Mouse (Mus musculus) kidney, adult 8-10 months (tissue): ENCODE results near the gene Nfkbiz.
"Not testable (repeated sequence)": the region's sequence is repeated elsewhere in the genome, so short reads cannot be mapped to it uniquely, and the experiment has no call there.

ENCODE experiments used
- DNase-seq, 2 experiments: peaks; one replicate each; pipeline ENCODE4 v3.0.0; 2022

Gene Nfkbiz

GRCm38 (mm10) chr16:55838510-55839474 lies at the start of gene Nfkbiz:
Nfkbiz (minus strand) TSS chr16:55838899.
- peak; percentile 76 to 89 for DNase-seq

DNA sequence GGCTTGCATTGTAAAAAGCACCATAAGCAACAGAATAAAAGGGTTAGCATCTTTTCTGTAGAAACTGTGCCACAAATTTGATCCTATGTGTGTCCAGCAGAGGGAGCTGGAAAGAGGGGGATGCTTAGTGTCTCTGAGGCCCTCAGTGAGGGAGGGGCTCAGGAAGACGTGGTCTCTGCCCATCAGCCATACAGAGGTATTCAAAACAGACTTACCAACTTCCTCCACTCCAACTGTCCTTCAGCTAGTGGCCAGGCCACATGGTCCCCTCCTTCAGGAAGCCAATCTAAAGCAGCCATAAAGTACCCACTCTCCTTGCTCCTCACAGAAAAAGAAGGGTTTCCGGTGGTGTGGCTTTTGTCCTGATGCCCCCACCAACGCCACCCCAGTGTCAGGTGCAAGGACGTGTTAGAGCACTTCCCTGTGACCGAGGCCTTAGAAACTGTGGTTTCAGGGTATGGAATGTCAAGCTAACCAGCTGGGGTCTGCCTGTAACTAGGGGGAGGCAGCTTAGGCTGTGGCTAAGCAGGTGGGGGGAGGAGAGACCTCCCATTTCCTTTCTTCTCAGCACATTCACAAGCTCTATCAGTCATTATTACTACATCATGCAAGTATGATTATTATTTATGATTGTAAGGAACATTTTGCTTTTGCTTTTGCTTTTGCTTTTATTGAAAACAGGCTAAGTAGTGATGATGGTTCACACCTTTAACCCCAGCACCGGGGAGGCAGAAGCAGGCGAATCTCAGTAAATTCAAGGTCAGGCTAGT lies 49.3 kb upstream of the Nfkbiz start:
- no peak for DNase-seq

GRCm38 (mm10) chr16:55884246-55884645 lies 45.5 kb upstream of the Nfkbiz start:
- DNase-seq, result no peak

GRCm38 (mm10) chr16:55876025-55876424 lies 37.3 kb upstream of the Nfkbiz start:
- DNase-seq, result no peak

GRCm38 (mm10) chr16:55863832-55864231 lies 25.1 kb upstream of the Nfkbiz start:
- no peak for DNase-seq

DNA sequence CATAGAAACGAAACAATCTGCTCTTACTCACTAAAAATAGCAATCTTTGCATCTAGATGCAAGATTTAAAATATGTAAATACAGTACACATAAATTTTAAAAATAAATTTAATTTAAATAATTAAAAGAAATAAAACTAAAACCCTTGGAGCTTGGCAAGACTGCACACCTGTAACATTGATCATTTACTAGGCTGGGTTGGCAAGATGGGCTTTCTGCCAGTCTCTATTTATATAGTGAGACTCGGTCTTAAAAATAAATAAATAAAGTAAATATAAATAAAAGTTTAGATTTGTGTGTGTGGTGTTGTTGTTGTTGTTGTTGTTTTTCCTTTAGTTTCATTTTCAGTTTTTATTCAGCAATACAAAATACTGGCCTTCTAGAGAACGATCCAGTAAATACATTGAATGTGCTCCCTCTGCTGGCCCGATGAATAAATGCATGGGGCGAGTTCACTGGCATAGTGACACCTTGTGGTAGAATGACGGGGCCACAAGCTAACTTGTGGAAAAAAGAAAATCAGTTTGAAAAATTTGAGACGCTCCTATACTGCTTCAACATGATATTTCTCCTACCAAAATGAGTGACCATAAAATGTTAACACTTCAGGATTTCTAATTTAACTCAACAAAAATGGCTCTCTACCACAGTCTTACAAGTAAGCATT lies 24.6 kb upstream of the Nfkbiz start:
- DNase-seq, result peak; percentile 59 to 76

- no peak for DNase-seq
Observed at GRCm38 (mm10) chr16:55861104-55861503, 22.4 kb upstream of the Nfkbiz start.

- not testable (repeated sequence) for DNase-seq
Observed at GRCm38 (mm10) chr16:55859421-55859820, 20.7 kb upstream of the Nfkbiz start.

GRCm38 (mm10) chr16:55858465-55858864 lies 19.8 kb upstream of the Nfkbiz start:
- DNase-seq, result peak; percentile 43 to 82

GRCm38 (mm10) chr16:55852943-55853727 lies 14.4 kb upstream of the Nfkbiz start:
- DNase-seq, result peak; percentile 49 to 78

GRCm38 (mm10) chr16:55852515-55852914 lies 13.8 kb upstream of the Nfkbiz start:
- no peak for DNase-seq

DNA sequence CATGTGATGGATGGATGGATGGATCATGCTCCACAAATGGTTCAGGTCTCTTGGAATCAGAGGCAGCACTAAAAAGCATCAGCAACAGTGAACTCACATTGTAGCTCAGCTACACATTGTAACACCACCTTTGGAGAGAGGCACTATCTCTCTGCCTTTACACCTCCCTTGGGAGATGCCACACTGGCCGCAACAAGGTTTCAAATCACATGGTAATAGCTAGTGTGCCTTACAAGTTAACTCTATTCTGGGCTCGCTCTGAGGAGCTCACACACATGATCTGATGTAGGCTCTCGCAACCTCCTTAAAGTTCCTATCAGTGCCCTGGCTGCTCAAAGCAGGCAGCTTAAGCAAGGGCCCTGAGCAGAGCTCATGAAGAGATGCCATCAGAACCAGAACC lies 11.8 kb upstream of the Nfkbiz start:
- no peak for DNase-seq

GRCm38 (mm10) chr16:55847679-55848078 lies 9.0 kb upstream of the Nfkbiz start:
- DNase-seq, result no peak

- DNase-seq, result no peak
Observed at GRCm38 (mm10) chr16:55844847-55845246, 6.1 kb upstream of the Nfkbiz start.

DNA sequence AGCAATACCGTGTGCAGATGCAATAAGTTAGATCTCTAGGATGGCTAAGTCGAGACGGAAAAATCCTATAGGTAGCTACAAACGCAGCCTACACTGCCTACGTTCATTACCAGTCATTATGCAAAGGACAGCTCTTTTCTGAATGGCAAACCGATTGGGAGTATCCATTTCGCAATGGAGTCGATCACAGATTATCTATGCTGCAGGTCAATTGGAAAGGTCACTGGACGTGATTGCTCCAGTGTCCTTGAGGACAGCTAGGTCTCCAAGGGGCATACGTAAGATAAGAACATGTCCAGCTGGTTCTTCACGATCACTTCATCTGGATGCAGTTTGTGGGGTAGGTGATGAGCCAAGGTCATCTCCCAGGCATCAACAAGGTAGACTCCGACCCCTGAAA lies 5.2 kb upstream of the Nfkbiz start:
- no peak for DNase-seq

GRCm38 (mm10) chr16:55843134-55843533 lies 4.4 kb upstream of the Nfkbiz start:
- no peak for DNase-seq

- no peak for DNase-seq
Observed at GRCm38 (mm10) chr16:55841506-55841905, 2.8 kb upstream of the Nfkbiz start.

GRCm38 (mm10) chr16:55838129-55838509 lies 580 bp downstream of the Nfkbiz start:
- no peak for DNase-seq

DNA sequence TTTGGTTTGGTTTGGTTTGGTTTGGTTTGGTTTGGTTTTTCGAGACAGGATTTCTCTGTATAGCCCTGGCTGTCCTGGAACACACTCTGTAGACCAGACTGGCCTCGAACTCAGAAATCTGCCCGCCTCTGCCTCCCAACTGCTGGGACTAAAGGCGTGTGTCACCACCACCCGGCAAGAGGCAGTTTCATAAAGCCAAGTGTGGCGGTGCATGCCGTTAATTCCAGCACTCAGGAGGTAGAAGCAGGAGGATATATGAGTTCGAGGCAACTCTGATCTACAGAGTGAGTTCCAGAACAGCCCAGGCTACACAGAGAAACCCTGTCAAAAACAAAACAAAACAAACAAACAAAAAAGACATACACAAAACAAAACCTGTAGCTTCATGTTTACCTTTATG lies 1.0 kb downstream of the Nfkbiz start:
- DNase-seq, result not testable (repeated sequence)

- no peak for DNase-seq
Observed at GRCm38 (mm10) chr16:55837168-55837567, 1.5 kb downstream of the Nfkbiz start.

DNA sequence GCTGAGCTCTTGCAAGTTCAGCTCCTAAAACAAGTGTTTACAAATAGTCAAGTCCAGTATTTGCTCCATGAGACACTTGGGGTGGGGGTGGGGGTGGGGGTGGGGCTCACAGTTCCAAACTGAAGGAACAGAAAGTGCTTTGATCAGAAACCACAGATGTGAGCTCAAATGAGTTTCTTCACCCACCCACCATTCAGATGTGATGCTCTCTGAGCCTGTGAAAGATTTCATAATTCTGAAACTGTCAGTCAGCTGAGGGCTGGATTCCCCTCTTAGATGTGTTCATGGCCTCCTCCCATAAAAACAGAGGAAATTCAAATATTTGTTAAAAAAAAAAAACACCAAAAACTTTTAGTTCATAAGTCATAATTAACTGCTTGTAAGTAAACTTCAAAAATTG lies 2.9 kb downstream of the Nfkbiz start:
- no peak for DNase-seq

GRCm38 (mm10) chr16:55832617-55833016 lies 6.1 kb downstream of the Nfkbiz start:
- DNase-seq, result no peak
